Mouse (Mus musculus) inflammation-experienced regulatory T-cells (primary cell): ENCODE measurements around the gene Hmgcl. TPM values are rescaled to one million over a fixed set of nuclear protein-coding genes. Genes with fewer than 3 reads are reported as not detected.

ENCODE experiments used
- polyA plus RNA-seq, 2 experiments: library from polyadenylated mRNA; unstranded; fragments of 100-300 nt; shearing (Covaris generic); gene quantifications; one replicate each; pipeline ENCODE4 v1.2.1; 2017

Hmgcl gene
- 10 to 100 TPM; 69.9 to 82.9 TPM for polyA plus RNA-seq

GRCm38 (mm10) chr4:135946278-135946658, at the start of gene Hmgcl:
Hmgcl (plus strand) TSS chr4:135946448.

DNA sequence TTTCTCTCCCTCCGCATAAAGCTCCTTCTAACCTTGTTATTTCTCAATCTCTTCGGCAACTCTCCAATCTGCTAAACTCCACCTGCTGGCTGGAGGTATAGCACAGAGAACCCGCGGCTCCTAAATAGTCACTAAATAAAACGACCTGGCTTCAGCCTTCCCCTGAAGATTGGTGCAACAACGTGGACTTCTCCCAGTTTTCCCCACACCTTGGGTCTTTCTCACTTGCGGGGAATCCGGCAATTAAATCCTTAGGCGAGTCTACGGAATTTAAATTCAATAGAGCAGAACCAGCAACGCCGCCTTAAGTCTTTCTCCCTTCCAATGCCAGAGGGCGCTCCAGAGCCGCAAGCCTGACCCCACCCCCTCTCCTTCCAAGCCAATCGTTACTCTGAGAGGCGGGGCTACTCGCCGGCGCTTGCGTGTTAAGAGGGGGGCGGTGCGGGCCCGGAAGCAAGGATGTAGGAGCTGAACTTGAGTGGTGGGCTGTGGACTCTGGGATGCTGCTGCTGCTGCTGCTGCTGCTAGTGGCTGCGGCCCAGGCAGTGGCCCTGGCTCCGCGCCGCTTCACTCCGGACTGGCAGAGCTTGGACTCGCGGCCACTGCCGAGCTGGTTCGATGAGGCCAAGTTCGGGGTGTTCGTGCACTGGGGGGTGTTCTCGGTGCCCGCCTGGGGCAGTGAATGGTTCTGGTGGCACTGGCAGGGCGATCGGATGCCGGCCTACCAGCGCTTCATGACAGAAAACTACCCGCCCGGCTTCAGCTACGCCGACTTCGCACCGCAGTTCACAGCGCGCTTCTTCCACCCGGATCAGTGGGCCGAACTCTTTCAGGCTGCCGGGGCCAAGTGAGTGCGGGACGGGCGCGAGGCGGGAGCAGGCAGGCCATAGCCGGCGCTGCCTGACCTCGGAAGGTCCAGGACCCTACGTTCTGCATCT, 25.7 kb upstream of the Hmgcl start, which contains the start of gene Fuca1:
TSS of gene Fuca1 (plus strand) at position 432 of the 938 bp plus-strand sequence.

GRCm38 (mm10) chr4:135963457-135964193, 17.4 kb downstream of the Hmgcl start, which contains the start of gene Gale:
Gale (plus strand) TSS chr4:135963727.

DNA sequence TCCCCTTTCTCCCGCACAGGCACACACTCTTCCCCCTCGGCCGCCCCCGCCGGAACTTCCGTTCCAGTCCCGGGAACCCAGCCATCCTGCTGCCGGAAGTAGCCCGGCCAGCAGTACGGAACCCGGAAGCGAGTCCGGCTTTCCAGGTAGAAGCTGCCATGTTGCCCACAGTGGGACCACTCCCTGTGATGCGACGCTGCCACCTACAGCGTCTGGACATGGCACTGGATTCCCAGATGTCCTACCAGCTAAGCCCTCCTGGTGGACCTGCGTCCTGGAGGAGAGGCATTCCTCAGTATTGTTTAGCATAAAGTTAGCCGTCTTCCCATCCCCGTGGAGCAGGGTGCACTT, 26.3 kb downstream of the Hmgcl start, which contains the start of gene Lypla2:
TSS of gene Lypla2 (minus strand) at position 71 of the 351 bp plus-strand sequence.

GRCm38 (mm10) chr4:135986943-135987710, 40.9 kb downstream of the Hmgcl start, which contains the start of gene Pithd1:
Pithd1 (minus strand) TSS chr4:135987264.

Other genes starting within 250 kb of the Hmgcl start
- under 1 TPM in 1 of 2 experiments, not detected in 1; 0.22 TPM for gene Il22ra1, start 218.3 kb upstream of the Hmgcl start, polyA plus RNA-seq
- gene Myom3, start 186.7 kb upstream of the Hmgcl start, polyA plus RNA-seq: 1 to 10 TPM in 1 of 2 experiments, not detected in 1; 1.1 TPM
- 100 to 1,000 TPM; 116 to 134 TPM for gene Srsf10, start 90.7 kb upstream of the Hmgcl start, polyA plus RNA-seq
- gene Pnrc2, start 72.6 kb upstream of the Hmgcl start, polyA plus RNA-seq: 100 to 1,000 TPM; 194 to 197 TPM
- gene Cnr2, start 51.1 kb upstream of the Hmgcl start, polyA plus RNA-seq: 10 to 100 TPM; 13.2 to 14.8 TPM
- 100 to 1,000 TPM in 1 of 2 experiments, 10 to 100 TPM in 1; 74.6 to 101 TPM for gene Fuca1, start 25.7 kb upstream of the Hmgcl start, polyA plus RNA-seq
- gene Gale, start 17.3 kb downstream of the Hmgcl start, polyA plus RNA-seq: 10 to 100 TPM; 20.6 to 40.7 TPM
- gene Lypla2, start 26.2 kb downstream of the Hmgcl start, polyA plus RNA-seq: 100 to 1,000 TPM; 306 to 344 TPM
- gene Pithd1, start 40.8 kb downstream of the Hmgcl start, polyA plus RNA-seq: 10 to 100 TPM; 68.2 to 78.0 TPM
- 10 to 100 TPM; 61.6 to 61.8 TPM for gene Eloa, start 75.3 kb downstream of the Hmgcl start, polyA plus RNA-seq
- gene Rpl11, start 107.0 kb downstream of the Hmgcl start, polyA plus RNA-seq: 100 to 1,000 TPM; 254 to 257 TPM
- 100 to 1,000 TPM; 145 to 201 TPM for gene Id3, start 197.0 kb downstream of the Hmgcl start, polyA plus RNA-seq
- 10 to 100 TPM; 13.7 to 15.3 TPM for gene E2f2, start 225.9 kb downstream of the Hmgcl start, polyA plus RNA-seq